Mouse (Mus musculus) lung, embryonic 16.5 days (tissue): ENCODE measurements around the gene Sdcbp2. TPM values are rescaled to one million over a fixed set of nuclear protein-coding genes. Genes with fewer than 3 reads are reported as not detected.
A peak's percentile ranks its signal among the peaks of the same experiment; 100 is the strongest.

Source experiments
- ATAC-seq: fragments of 200-750 bp; cut with Nextera tagmentation; 2 replicates; pipeline ENCODE4 v1.8.0; 2017; ENCODE audit warnings: low read depth, mild to moderate bottlenecking, moderate library complexity
- H3K27ac ChIP-seq: fragments of 300-500 bp; sonication (generic); 2 replicates; pipeline ENCODE4 v1.5.1; 2014; ENCODE audit warnings: mild to moderate bottlenecking, control low read depth, low read length
- H3K27me3 ChIP-seq: fragments of 300-500 bp; sonication (generic); 2 replicates; pipeline ENCODE4 v1.6.1; 2014; ENCODE audit warnings: low read depth, low read length, mixed read lengths; ENCODE audit not compliant: control insufficient read depth, insufficient read depth
- H3K36me3 ChIP-seq: fragments of 300-500 bp; sonication (generic); 2 replicates; pipeline ENCODE4 v1.6.1; 2014; ENCODE audit warnings: low read length; ENCODE audit not compliant: control insufficient read depth, insufficient read depth
- H3K4me1 ChIP-seq: fragments of 300-500 bp; sonication (generic); replicated peaks from 2 replicates; pipeline ENCODE4 v1.6.1; 2014; ENCODE audit warnings: low read length, mixed read lengths; ENCODE audit not compliant: control insufficient read depth, insufficient read depth
- H3K4me2 ChIP-seq: fragments of 300-500 bp; sonication (generic); 2 replicates; pipeline ENCODE4 v1.6.1; 2014; ENCODE audit warnings: low read depth, low read length, control low read depth
- H3K4me3 ChIP-seq: fragments of 300-500 bp; sonication (generic); 2 replicates; pipeline ENCODE4 v1.5.1; 2014; ENCODE audit warnings: mild to moderate bottlenecking, low read length, control low read depth
- H3K9ac ChIP-seq: fragments of 300-500 bp; sonication (generic); 2 replicates; pipeline ENCODE4 v1.6.1; 2014; ENCODE audit warnings: low read length, control low read depth
- H3K9me3 ChIP-seq: fragments of 300-500 bp; sonication (generic); 2 replicates; pipeline ENCODE4 v1.6.1; 2016; ENCODE audit warnings: low read length; ENCODE audit not compliant: control insufficient read depth
- WGBS: fragments of 180-500 bp; shearing (Covaris S2); extraction: QIAGEN DNeasy Blood & Tissue Kit; methylation state at CpG from one replicate; pipeline ENCODE4 v1.1.7; 2014; 5-methylcytosine and 5-hydroxymethylcytosine counted together
- polyA plus RNA-seq: library from polyadenylated mRNA; unstranded; fragments of >200 nt; fragmentation: Nextera tagmentation; extraction: Ambion mirVana; gene quantifications from 2 replicates; pipeline ENCODE4 v1.2.1, GENCODE M21; 2015

The Sdcbp2 gene
- polyA plus RNA-seq, 1 experiment from 2014 or later, result 1.2 TPM

DNA sequence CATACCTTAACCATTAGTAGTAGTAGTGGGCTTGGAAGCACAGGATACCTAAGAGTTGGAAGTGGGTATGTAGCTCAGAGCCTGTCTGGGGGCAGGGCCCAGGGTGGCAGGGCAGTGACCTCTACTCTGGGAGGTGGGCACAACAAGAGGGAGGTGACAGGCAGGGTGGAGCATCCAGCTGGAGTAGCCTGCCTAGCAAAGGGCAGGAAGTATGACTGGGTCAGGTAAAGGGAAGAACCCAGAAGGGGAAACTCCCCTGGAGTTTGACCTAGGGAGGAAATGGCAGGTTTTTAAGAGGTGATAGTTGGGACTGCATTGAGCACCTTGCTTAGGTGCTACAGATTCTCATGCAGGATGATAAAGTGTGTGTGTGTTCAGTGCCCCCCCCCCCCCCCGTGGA lies 8.5 kb downstream of the Sdcbp2 start:
- Histone ChIP-seq H3K27ac (no peak overlapping the region), H3K27me3 (no peaks in the 10 kb centered on the region), H3K9ac (no peak overlapping the region), H3K36me3 (no peaks in the 10 kb centered on the region), H3K9me3 (no peaks in the 10 kb centered on the region), H3K4me1 (no peaks in the 10 kb centered on the region; the same call in 1 of the 2 replicates), H3K4me2 (no peak overlapping the region), H3K4me3 (no peak overlapping the region)
- 50% methylated on average over 1 of the region's 1 CpGs for WGBS
- no peak for ATAC-seq

DNA sequence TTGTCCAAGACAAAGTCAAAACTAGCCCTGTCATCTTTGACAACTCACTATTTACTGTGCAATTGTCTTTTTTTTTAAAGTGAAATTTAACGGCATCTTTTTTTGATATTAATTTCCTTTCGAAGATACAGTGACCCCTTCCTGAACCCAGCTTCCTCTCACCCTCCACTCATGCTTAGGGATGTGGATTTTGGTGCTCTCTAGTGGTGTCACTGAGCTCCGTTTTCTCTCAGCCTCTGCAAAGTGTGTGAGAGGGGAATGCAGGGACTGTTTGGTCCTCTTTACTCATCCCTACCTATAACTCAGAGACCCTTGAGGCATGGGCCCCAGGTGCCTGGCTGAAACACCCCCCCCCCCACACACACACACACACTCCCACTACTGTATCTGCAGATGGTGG lies 13.5 kb downstream of the Sdcbp2 start:
- Histone ChIP-seq H3K4me1 (no peaks in the 10 kb centered on the region; the same call in 1 of the 2 replicates), H3K36me3 (no peaks in the 10 kb centered on the region), H3K4me3 (no peak overlapping the region), H3K9me3 (no peaks in the 10 kb centered on the region), H3K9ac (no peak overlapping the region), H3K27me3 (no peaks in the 10 kb centered on the region), H3K4me2 (no peak overlapping the region), H3K27ac (no peak overlapping the region)
- WGBS, result 12% methylated on average over 3 of the region's 3 CpGs
- ATAC-seq, result no peak

- H3K36me3 ChIP-seq, result no peaks in the 10 kb centered on the region
- H3K9me3 ChIP-seq, result no peaks in the 10 kb centered on the region
- no peaks in the 10 kb centered on the region for H3K27me3 ChIP-seq
- WGBS, result 81% methylated on average over 1 of the region's 1 CpGs
- no peaks in the 10 kb centered on the region; the same call in 1 of the 2 replicates for H3K4me1 ChIP-seq
- H3K9ac ChIP-seq, result no peak overlapping the region
- H3K4me2 ChIP-seq, result no peak overlapping the region
- H3K4me3 ChIP-seq, result no peak overlapping the region
- ATAC-seq, result no peak
- H3K27ac ChIP-seq, result no peak overlapping the region
Measured at GRCm38 (mm10) chr2:151586807-151587206, 14.4 kb downstream of the Sdcbp2 start.

DNA sequence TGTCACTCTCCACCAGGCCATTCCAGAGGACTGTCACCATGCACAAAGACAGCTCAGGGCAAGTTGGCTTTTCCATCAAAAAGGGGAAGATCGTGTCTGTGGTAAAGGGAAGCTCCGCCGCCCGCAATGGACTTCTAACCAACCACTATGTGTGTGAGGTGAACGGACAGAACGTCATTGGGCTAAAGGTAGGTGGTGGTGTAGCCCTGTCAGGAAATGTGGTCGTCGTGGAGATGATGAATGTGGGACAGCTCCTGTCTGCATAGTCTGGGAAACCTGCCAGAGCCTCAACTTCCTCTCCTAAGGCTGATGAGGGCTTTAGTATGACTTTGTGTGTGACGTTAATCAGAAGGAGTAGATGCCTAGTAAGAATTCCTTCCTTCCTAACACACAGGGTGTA lies 14.9 kb downstream of the Sdcbp2 start:
- ATAC-seq, result peak; percentile 35; the same call in 1 of the 2 replicates
- Histone ChIP-seq H3K36me3 (no peaks in the 10 kb centered on the region), H3K4me1 (no peaks in the 10 kb centered on the region; the same call in 1 of the 2 replicates), H3K27ac (no peak overlapping the region), H3K4me2 (no peak overlapping the region), H3K27me3 (no peaks in the 10 kb centered on the region), H3K9me3 (no peaks in the 10 kb centered on the region), H3K9ac (no peak overlapping the region), H3K4me3 (no peak overlapping the region)
- WGBS, result 48% methylated on average over 9 of the region's 9 CpGs

GRCm38 (mm10) chr2:151598068-151598467 lies 25.6 kb downstream of the Sdcbp2 start:
- 57% methylated on average over 2 of the region's 2 CpGs for WGBS
- no peaks in the 10 kb centered on the region for H3K27me3 ChIP-seq
- ATAC-seq, result no peak
- H3K9ac ChIP-seq, result no peak overlapping the region
- peaks cover 6% of the 10 kb centered on the region; the same call in 1 of the 2 replicates for H3K4me1 ChIP-seq
- no peak overlapping the region for H3K27ac ChIP-seq
- no peaks in the 10 kb centered on the region for H3K9me3 ChIP-seq
- H3K4me3 ChIP-seq, result no peak overlapping the region
- H3K4me2 ChIP-seq, result no peak overlapping the region
- H3K36me3 ChIP-seq, result no peaks in the 10 kb centered on the region

DNA sequence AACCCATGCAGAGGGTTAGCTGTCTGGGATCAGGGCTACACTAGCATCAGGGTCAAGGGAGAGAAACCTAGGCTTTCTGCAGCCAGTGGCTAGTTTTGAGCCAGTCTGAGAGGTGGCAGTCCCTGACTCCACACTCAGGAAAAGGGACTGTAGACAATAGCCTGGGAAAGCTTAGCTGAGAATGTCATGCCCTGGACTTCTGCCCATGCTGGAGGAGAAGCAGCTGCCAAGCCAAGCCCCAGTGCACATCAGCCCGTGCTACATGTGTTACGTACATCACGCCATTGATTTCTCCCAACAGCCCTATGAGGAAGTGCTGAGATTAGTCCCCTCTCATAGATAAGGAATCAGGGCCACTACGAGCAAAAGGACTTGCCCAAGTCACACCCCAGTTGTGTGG lies 29.7 kb downstream of the Sdcbp2 start:
- peaks cover 10% of the 10 kb centered on the region for H3K4me1 ChIP-seq
- H3K4me3 ChIP-seq, result no peak overlapping the region
- no peak for ATAC-seq
- H3K27me3 ChIP-seq, result no peaks in the 10 kb centered on the region
- no peak overlapping the region for H3K27ac ChIP-seq
- no peaks in the 10 kb centered on the region for H3K36me3 ChIP-seq
- H3K4me2 ChIP-seq, result no peak overlapping the region
- 32% methylated on average over 4 of the region's 4 CpGs for WGBS
- no peaks in the 10 kb centered on the region for H3K9me3 ChIP-seq
- no peak overlapping the region for H3K9ac ChIP-seq

GRCm38 (mm10) chr2:151603630-151604029 lies 31.2 kb downstream of the Sdcbp2 start:
- no peaks in the 10 kb centered on the region for H3K36me3 ChIP-seq
- H3K27ac ChIP-seq, result peak overlapping the region; percentile 84
- H3K4me1 ChIP-seq, result peaks cover 8% of the 10 kb centered on the region

GRCm38 (mm10) chr2:151605437-151605987 lies 33.1 kb downstream of the Sdcbp2 start:
- no peak overlapping the region for H3K4me3 ChIP-seq
- 24% methylated on average over 11 of the region's 11 CpGs for WGBS
- ATAC-seq, result peak; percentile 86
- no peaks in the 10 kb centered on the region for H3K27me3 ChIP-seq
- no peaks in the 10 kb centered on the region for H3K9me3 ChIP-seq
- no peak overlapping the region for H3K9ac ChIP-seq
- no peak overlapping the region for H3K4me2 ChIP-seq
- H3K36me3 ChIP-seq, result no peaks in the 10 kb centered on the region
- H3K27ac ChIP-seq, result peak overlapping the region; percentile 56
- H3K4me1 ChIP-seq, result peaks cover 11% of the 10 kb centered on the region

More at GRCm38 (mm10) chr2:151603630-151604029, 31.2 kb downstream of the Sdcbp2 start:
- Histone ChIP-seq H3K4me2 (no peak overlapping the region), H3K27me3 (no peaks in the 10 kb centered on the region), H3K4me3 (no peak overlapping the region), H3K9ac (no peak overlapping the region), H3K9me3 (no peaks in the 10 kb centered on the region)
- peak; percentile 27 for ATAC-seq
- WGBS, result 31% methylated on average over 4 of the region's 4 CpGs

DNA sequence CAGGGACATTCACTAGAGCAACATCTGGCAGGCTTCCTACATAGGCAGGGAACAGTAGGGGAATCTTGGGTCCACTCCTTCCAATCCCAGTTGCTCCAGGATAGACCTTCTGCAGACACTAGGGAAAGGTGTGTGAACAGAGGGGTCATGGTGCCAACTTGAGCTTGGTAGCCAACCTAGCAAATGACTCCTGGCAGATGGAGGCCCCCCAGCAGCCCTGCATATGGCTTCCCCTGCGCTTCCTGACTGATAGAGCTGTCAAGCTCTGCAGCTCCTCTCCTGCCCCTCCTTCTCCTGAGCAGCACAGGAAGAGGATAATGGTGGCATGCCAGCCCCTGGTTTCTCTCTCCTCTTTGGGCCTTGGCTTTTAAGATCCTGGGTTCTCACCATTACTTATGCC lies 36.0 kb downstream of the Sdcbp2 start:
- WGBS, result 58% methylated on average over 1 of the region's 1 CpGs
- H3K9me3 ChIP-seq, result no peaks in the 10 kb centered on the region
- no peak overlapping the region for H3K27ac ChIP-seq
- no peak for ATAC-seq
- H3K27me3 ChIP-seq, result no peaks in the 10 kb centered on the region
- H3K9ac ChIP-seq, result no peak overlapping the region
- H3K4me2 ChIP-seq, result no peak overlapping the region
- H3K4me3 ChIP-seq, result no peak overlapping the region
- H3K36me3 ChIP-seq, result no peaks in the 10 kb centered on the region
- H3K4me1 ChIP-seq, result peaks cover 6% of the 10 kb centered on the region

- ATAC-seq, result no peak
- Histone ChIP-seq H3K4me1 (peaks cover 3% of the 10 kb centered on the region), H3K27me3 (no peaks in the 10 kb centered on the region), H3K27ac (no peak overlapping the region), H3K4me2 (no peak overlapping the region), H3K9me3 (no peaks in the 10 kb centered on the region), H3K4me3 (no peak overlapping the region), H3K36me3 (no peaks in the 10 kb centered on the region), H3K9ac (no peak overlapping the region)
- 21% methylated on average over 3 of the region's 3 CpGs for WGBS
Measured at GRCm38 (mm10) chr2:151609974-151610373, 37.6 kb downstream of the Sdcbp2 start.
